Mouse (Mus musculus): ENCODE measurements around the gene Ccl25. TPM values are rescaled to one million over a fixed set of nuclear protein-coding genes. Genes with fewer than 3 reads are reported as not detected.
A peak's percentile ranks its signal among the peaks of the same experiment; 100 is the strongest.
"Not testable (repeated sequence)": the region's sequence is repeated elsewhere in the genome, so short reads cannot be mapped to it uniquely, and the experiment has no call there.

The Ccl25 gene
- polyA plus RNA-seq, 1 experiment from 2014 or later, result 23.6 TPM

DNA sequence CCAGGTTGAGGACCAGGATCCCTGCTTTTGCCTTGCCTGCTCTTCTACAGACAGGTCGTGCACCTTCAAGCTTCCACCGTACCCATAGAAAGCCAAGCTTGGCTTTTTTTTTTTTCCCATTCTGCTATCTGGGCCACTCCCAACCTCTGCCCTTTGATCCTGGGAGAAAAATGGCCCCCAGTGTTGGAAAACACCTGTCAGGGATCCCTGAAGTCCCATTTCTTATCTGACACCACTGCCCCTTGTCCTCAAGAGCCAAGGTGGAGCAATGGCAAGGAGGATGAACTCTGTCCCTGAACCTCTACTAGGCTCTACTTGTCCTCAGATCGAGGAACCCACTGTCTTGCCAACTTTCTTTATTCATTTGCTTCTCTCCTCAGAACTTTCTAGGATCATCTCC is 25.6 kb downstream of the Ccl25 start:
- no peaks in the 10 kb centered on the region for H3K9me3 ChIP-seq
- H3K4me3 ChIP-seq, result no peak overlapping the region
- WGBS, result 86% methylated on average over 3 of the region's 3 CpGs
- H3K27me3 ChIP-seq (ENCODE audit: poor library complexity, severe bottlenecking), result no peaks in the 10 kb centered on the region
- H3K27ac ChIP-seq, result no peak overlapping the region
- DNase-seq (ENCODE audit: extremely low spot score, low spot score), result no peak
- no peaks in the 10 kb centered on the region for H3K36me3 ChIP-seq (replicated peaks)
- peaks cover 3% of the 10 kb centered on the region; the same call in 1 of the 2 replicates for H3K4me1 ChIP-seq

DNA sequence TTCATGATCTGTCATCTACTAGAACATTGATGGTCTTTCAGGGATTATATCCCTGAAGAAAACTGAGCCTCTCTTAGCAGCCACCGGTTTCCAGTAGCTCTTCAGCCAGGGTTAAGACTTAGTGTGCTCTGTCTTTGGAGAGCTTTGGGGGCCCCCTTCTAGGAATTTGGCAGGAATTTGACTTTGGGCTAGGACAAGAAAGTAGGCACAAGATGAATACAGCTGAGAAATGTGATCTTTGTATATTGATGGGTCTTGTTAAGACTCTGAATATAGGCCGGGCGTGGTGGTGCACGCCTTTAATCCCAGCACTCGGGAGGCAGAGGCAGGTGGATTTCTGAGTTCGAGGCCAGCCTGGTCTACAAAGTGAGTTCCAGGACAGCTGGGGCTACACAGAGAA is 27.6 kb downstream of the Ccl25 start:
- H3K27me3 ChIP-seq (ENCODE audit: poor library complexity, severe bottlenecking); H3K36me3 ChIP-seq (replicated peaks); DNase-seq (ENCODE audit: extremely low spot score, low spot score); H3K9me3 ChIP-seq; H3K4me1 ChIP-seq; H3K4me3 ChIP-seq; H3K27ac ChIP-seq: not testable (repeated sequence)
- 91% methylated on average over 6 of the region's 6 CpGs for WGBS

DNA sequence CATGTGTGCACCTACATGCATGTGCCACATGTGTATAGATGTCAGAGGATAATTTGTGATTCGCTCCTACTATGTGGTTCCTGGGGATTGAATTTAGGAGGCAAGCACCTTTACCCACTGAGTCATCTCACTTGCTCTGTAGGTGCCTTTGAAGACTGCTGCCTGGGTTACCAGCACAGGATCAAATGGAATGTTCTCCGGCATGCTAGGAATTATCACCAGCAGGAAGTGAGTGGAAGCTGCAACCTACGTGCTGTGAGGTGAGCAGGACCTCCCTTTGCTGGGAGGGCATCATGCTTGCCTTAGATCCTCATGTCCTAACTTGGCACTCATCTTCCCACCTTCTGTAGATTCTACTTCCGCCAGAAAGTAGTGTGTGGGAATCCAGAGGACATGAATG is 28.7 kb downstream of the Ccl25 start:
- H3K4me1 ChIP-seq, result no peaks in the 10 kb centered on the region
- no peak overlapping the region for H3K4me3 ChIP-seq
- no peaks in the 10 kb centered on the region for H3K9me3 ChIP-seq
- H3K27me3 ChIP-seq (ENCODE audit: poor library complexity, severe bottlenecking), result no peaks in the 10 kb centered on the region
- no peak for DNase-seq (ENCODE audit: extremely low spot score, low spot score)
- no peak overlapping the region for H3K27ac ChIP-seq
- WGBS, result 87% methylated on average over 4 of the region's 4 CpGs
- H3K36me3 ChIP-seq (replicated peaks), result no peaks in the 10 kb centered on the region

DNA sequence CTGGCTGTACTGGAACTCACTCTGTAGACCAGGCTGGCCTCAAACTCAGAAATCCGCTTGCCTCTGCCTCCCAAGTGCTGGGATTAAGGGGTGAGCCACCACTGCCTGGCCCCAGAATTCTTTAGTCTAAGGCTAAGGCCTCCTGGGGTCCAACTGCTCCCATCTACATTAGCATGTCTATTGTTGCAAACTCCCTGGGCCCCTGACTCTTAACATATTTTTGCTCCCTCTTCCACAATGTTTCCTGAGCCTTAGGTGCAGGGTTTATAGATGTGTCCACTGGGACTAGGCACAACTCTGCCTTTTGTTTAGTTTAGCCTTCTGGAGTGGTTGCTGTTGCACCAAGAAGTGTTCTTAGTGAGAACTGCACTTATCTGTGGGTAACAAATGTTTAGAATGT is 29.5 kb downstream of the Ccl25 start:
- no peaks in the 10 kb centered on the region for H3K27me3 ChIP-seq (ENCODE audit: poor library complexity, severe bottlenecking)
- H3K4me3 ChIP-seq, result no peak overlapping the region
- WGBS, result 75% methylated on average over 1 of the region's 1 CpGs
- H3K9me3 ChIP-seq, result no peaks in the 10 kb centered on the region
- DNase-seq (ENCODE audit: extremely low spot score, low spot score), result no peak
- H3K36me3 ChIP-seq (replicated peaks), result no peaks in the 10 kb centered on the region; the same call in 1 of the 2 replicates
- no peaks in the 10 kb centered on the region for H3K4me1 ChIP-seq
- no peak overlapping the region for H3K27ac ChIP-seq

DNA sequence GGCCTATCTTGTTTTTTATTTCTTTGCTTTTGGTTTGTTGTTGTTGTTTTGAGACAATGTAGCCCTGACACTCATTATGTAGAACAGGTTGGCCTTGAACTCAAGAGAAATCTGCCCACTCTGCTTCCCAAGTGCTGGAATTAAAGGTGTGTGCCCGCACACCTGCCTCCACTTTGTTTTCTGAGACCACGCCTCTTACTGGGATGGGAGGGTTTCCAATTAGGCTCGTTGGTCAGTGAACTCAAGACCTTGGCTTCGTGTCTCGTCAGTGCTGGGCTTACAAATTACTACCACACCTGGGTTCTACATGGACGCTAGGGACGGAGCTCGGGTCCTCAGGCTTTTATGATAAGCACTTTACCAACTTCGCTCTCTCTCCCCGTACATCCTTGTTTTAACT is 30.4 kb downstream of the Ccl25 start:
- Histone ChIP-seq H3K36me3 (replicated peaks) (no peaks in the 10 kb centered on the region; the same call in 1 of the 2 replicates), H3K9me3 (no peaks in the 10 kb centered on the region), H3K4me3 (no peak overlapping the region), H3K4me1 (no peaks in the 10 kb centered on the region), H3K27ac (no peak overlapping the region), H3K27me3 (ENCODE audit: poor library complexity, severe bottlenecking) (no peaks in the 10 kb centered on the region)
- WGBS, result 95% methylated on average over 10 of the region's 10 CpGs
- DNase-seq (ENCODE audit: extremely low spot score, low spot score), result no peak

DNA sequence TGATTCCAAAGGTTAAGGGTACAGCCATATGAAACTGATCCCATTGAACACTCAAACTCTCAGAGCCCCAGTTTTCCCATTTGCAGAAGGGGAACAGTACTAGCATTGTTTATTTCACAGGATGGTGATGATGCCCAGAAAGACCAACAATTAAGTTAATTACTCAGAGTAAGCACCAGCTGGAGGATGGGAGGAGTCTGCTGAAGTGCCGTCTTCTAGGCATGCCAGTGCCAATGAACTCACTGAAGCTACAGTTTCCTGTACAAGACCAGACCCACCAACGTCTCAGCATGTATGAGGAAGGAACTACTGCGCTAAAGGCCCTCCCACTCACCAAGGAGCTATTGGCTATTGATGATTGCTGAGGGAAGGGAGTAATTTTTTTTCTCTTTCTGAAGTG is 34.4 kb downstream of the Ccl25 start:
- WGBS, result 81% methylated on average over 3 of the region's 3 CpGs
- H3K9me3 ChIP-seq, result no peaks in the 10 kb centered on the region
- DNase-seq (ENCODE audit: extremely low spot score, low spot score), result no peak
- H3K4me3 ChIP-seq, result no peak overlapping the region
- no peaks in the 10 kb centered on the region for H3K4me1 ChIP-seq
- H3K36me3 ChIP-seq (replicated peaks), result no peaks in the 10 kb centered on the region; the same call in 1 of the 2 replicates
- no peak overlapping the region for H3K27ac ChIP-seq
- H3K27me3 ChIP-seq (ENCODE audit: poor library complexity, severe bottlenecking), result no peaks in the 10 kb centered on the region

DNA sequence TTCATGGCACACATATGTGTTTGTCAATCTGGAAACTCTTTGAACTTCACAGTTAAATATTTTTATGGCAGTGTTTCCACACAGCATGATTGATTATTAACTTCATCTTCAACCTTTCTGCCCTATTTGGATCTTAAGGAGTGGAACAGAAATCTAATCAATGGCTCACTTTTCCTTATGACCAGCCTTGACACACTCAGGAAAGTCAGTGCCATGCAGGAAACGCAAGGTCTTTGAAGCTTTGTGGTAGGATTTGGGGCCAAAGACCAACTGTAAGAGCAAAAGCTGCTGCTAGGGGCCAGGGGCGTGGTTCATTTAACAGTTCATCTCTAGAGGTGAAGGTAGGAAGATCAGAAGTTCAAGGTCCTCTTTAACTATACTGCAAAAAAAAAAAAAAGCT is 35.9 kb downstream of the Ccl25 start:
- 90% methylated on average over 2 of the region's 2 CpGs for WGBS
- Histone ChIP-seq H3K27ac (no peak overlapping the region), H3K4me1 (no peaks in the 10 kb centered on the region), H3K27me3 (ENCODE audit: poor library complexity, severe bottlenecking) (no peaks in the 10 kb centered on the region), H3K4me3 (no peak overlapping the region), H3K9me3 (no peaks in the 10 kb centered on the region), H3K36me3 (replicated peaks) (no peaks in the 10 kb centered on the region; the same call in 1 of the 2 replicates)
- no peak for DNase-seq (ENCODE audit: extremely low spot score, low spot score)

DNA sequence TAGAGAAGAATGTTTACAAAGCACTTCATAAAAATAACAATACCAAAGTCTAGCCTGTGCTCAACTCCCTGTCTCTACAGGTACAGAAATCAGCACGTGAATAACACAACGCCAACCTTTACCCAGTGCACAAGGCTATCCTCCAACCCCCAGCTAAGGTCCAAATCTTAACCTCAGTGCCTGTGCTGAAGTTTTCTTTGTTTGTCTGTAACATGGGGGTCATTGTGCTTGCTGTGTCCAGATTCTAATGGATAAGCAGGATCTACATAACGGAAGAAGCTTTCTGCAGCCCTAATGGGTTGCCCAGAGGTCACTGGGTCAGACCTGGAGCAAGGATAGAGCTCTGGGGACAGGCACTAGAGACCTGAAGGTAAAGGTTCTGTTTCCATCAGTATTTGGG is 41.2 kb downstream of the Ccl25 start:
- WGBS, result 90% methylated on average over 3 of the region's 3 CpGs
- no peak for DNase-seq (ENCODE audit: extremely low spot score, low spot score)

DNA sequence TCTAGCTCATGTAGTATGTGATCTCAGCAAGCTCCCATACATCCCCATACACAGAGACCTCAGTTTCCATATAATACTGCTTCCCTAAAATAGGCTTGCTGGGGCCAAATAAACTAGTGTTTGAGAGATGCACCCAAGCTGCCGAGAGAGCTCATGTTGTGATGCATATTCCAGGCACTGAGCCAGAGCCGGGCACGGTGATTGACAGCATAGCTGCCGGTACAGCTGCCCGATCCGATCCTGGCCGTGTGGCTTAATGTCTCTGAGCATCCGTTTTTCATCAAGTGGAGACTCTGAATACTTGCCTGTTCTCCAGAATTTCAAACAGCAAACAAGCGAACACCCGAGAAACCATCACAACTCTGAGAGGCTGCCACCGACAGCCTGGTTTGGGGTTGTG is 42.8 kb downstream of the Ccl25 start:
- no peaks in the 10 kb centered on the region for H3K27me3 ChIP-seq (ENCODE audit: poor library complexity, severe bottlenecking)
- no peak for DNase-seq (ENCODE audit: extremely low spot score, low spot score)
- 85% methylated on average over 11 of the region's 11 CpGs for WGBS

More for the DNA sequence above, 41.2 kb downstream of the Ccl25 start:
- H3K4me3 ChIP-seq, result no peak overlapping the region
- H3K27ac ChIP-seq, result no peak overlapping the region
- no peaks in the 10 kb centered on the region for H3K27me3 ChIP-seq (ENCODE audit: poor library complexity, severe bottlenecking)
- H3K36me3 ChIP-seq (replicated peaks), result no peaks in the 10 kb centered on the region
- no peaks in the 10 kb centered on the region for H3K4me1 ChIP-seq
- 0 out of 2 replicates have a peak, but pooled peaks cover 2% of the 10 kb centered on the region for H3K9me3 ChIP-seq

DNA sequence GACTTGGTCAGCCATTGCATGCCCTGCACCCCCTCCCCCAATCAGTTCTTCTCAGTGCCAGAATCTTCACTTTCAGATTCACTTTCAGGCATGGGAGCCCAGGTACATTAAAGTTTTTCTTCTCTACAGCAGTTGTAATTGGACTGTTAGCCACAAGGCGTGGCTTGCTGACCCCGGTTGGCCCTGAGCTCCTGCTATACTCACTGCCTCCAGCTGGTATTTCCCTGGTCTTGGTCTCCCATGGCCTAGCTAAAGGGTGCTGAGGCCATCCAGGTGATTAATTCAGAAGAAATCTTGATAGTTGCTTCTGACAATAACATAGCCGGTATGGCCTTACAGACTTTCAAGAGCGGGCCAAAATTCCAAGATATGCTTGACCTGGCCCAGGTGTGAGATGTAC is 43.5 kb downstream of the Ccl25 start:
- WGBS, result 91% methylated on average over 4 of the region's 4 CpGs
- Histone ChIP-seq H3K36me3 (replicated peaks) (no peaks in the 10 kb centered on the region), H3K9me3 (0 out of 2 replicates have a peak, but pooled peaks cover 2% of the 10 kb centered on the region), H3K4me3 (no peak overlapping the region), H3K27me3 (ENCODE audit: poor library complexity, severe bottlenecking) (no peaks in the 10 kb centered on the region), H3K4me1 (no peaks in the 10 kb centered on the region), H3K27ac (no peak overlapping the region)
- no peak for DNase-seq (ENCODE audit: extremely low spot score, low spot score)

More for the DNA sequence above, 42.8 kb downstream of the Ccl25 start:
- no peak overlapping the region for H3K27ac ChIP-seq
- H3K36me3 ChIP-seq (replicated peaks), result no peaks in the 10 kb centered on the region
- 0 out of 2 replicates have a peak, but pooled peaks cover 2% of the 10 kb centered on the region for H3K9me3 ChIP-seq
- no peaks in the 10 kb centered on the region for H3K4me1 ChIP-seq
- no peak overlapping the region for H3K4me3 ChIP-seq

DNA sequence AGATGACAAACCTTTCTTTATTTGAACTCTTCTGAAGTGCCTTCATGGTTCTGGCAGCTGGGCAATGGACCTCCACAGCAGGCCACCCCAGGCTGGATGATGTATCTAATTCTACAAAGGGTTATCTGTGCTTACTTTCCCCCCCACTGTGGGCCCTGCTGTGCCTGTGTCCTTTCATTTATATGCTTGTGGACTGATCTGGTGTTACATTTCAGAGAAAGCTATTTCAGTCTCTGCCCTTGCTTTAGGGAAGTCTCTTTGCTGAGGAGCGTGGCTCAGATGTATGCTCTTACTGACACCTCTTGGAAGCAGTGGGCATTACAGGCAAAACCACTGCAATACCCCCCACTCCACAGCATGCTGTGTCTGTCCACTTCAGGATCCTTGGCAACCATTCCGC is 45.1 kb downstream of the Ccl25 start:
- peak; percentile 19 for DNase-seq (ENCODE audit: extremely low spot score, low spot score)
- Histone ChIP-seq H3K4me3 (no peak overlapping the region), H3K36me3 (replicated peaks) (no peaks in the 10 kb centered on the region), H3K27ac (no peak overlapping the region), H3K4me1 (no peaks in the 10 kb centered on the region), H3K9me3 (0 out of 2 replicates have a peak, but pooled peaks cover 2% of the 10 kb centered on the region), H3K27me3 (ENCODE audit: poor library complexity, severe bottlenecking) (no peaks in the 10 kb centered on the region)
- WGBS, result 33% methylated on average over 2 of the region's 2 CpGs

DNA sequence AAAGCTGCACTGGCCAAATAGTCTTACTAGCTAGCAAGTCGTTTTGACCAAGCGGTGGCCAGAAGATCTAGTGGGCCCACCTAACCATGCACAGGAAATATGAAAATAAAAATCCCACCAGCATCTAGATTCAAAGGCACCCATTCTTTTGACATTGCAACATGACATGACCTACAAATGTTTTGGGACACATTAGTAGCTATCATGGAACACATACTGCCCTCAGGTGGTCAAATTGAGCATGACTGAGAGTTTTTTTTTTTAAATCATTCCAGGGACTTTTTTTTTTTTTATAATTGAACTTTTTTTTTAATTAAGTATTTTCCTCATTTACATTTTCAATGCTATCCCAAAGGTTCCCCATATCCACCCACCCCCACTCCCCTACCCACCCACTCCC is 47.6 kb downstream of the Ccl25 start:
- Histone ChIP-seq H3K4me3 (no peak overlapping the region), H3K36me3 (replicated peaks) (no peaks in the 10 kb centered on the region), H3K9me3 (0 out of 2 replicates have a peak, but pooled peaks cover 2% of the 10 kb centered on the region), H3K27ac (no peak overlapping the region), H3K27me3 (ENCODE audit: poor library complexity, severe bottlenecking) (no peaks in the 10 kb centered on the region), H3K4me1 (no peaks in the 10 kb centered on the region)
- DNase-seq (ENCODE audit: extremely low spot score, low spot score), result no peak
- WGBS, result 69% methylated on average over 2 of the region's 2 CpGs

DNA sequence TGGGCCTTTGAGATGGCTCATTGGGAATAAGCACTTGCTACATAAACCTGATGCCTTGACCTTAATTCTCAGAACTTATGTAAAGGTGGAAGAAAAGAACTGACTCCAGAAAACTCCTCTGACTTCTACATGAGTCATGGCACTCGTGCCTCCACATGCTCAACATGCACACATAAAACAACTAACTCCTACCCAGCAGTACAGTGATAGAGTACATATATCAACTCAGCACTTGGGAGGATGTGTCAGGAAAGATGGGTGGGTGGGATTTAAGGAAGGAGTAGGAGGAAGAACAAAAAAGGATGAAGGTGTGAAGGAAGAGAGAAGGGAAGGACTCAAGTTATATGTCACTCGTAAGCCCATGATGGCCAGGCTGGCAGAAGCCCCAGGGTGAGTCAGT is 76.4 kb downstream of the Ccl25 start:
- 87% methylated on average over 2 of the region's 2 CpGs for WGBS
- H3K27ac ChIP-seq, result no peak overlapping the region

More for the DNA sequence above, 76.4 kb downstream of the Ccl25 start:
- DNase-seq (ENCODE audit: extremely low spot score, low spot score), result no peak
- peaks cover 11% of the 10 kb centered on the region for H3K4me1 ChIP-seq
- H3K27me3 ChIP-seq (ENCODE audit: poor library complexity, severe bottlenecking), result 0 out of 2 replicates have a peak, but pooled peaks cover 4% of the 10 kb centered on the region
- no peak overlapping the region for H3K4me3 ChIP-seq
- no peaks in the 10 kb centered on the region; the same call in 1 of the 2 replicates for H3K9me3 ChIP-seq
- no peaks in the 10 kb centered on the region for H3K36me3 ChIP-seq (replicated peaks)
